16 mouse cellular contexts compared by ENCODE assay signal in genomic region chr8:89980441-89980840, GRCm38 (mm10).
"Had no signal": no experiment of that assay in that cellular context is flagged by ENCODE, and none has a peak within 500 bp of the region (broad histone marks: within the 10 kb centered on the region; RNA-seq: fewer than 3 reads in every experiment).

No protein-coding gene starts in this region.

- H3K27me3 ChIP-seq: neural tube, embryonic 13.5 days; neural tube, embryonic 15.5 days; stomach, embryonic 15.5 days had no signal

- H3K4me3 ChIP-seq: neural tube, embryonic 13.5 days; neural tube, embryonic 15.5 days; stomach, embryonic 15.5 days had no signal

- DNase-seq: retina, postnatal 1 day; right cerebral cortex, adult 18-20 months; right cerebral cortex, postnatal 14 days; right cerebral cortex, postnatal 25 days; right cerebral cortex, postnatal 4 days; spleen, adult 18-20 months; thymus, adult 18-20 months; thymus, adult 2 months; thymus, postnatal 14 days; thymus, postnatal 25 days; thymus, postnatal 36 days; thymus, postnatal 4 days had no signal

- H3K4me2 ChIP-seq: neural tube, embryonic 13.5 days; neural tube, embryonic 15.5 days; stomach, embryonic 15.5 days had no signal

- H3K27ac ChIP-seq: neural tube, embryonic 13.5 days; neural tube, embryonic 15.5 days; stomach, embryonic 15.5 days; stomach, postnatal 0 days had no signal

- H3K4me1 ChIP-seq: neural tube, embryonic 13.5 days; neural tube, embryonic 15.5 days; stomach, embryonic 15.5 days had no signal

- H3K9me3 ChIP-seq: neural tube, embryonic 15.5 days; stomach, embryonic 15.5 days had no signal

- H3K9ac ChIP-seq: neural tube, embryonic 13.5 days; neural tube, embryonic 15.5 days; stomach, embryonic 15.5 days had no signal

- H3K36me3 ChIP-seq: neural tube, embryonic 13.5 days; neural tube, embryonic 15.5 days; stomach, embryonic 15.5 days had no signal
